8 mouse cellular contexts compared by ENCODE assay signal in the genomic region with DNA sequence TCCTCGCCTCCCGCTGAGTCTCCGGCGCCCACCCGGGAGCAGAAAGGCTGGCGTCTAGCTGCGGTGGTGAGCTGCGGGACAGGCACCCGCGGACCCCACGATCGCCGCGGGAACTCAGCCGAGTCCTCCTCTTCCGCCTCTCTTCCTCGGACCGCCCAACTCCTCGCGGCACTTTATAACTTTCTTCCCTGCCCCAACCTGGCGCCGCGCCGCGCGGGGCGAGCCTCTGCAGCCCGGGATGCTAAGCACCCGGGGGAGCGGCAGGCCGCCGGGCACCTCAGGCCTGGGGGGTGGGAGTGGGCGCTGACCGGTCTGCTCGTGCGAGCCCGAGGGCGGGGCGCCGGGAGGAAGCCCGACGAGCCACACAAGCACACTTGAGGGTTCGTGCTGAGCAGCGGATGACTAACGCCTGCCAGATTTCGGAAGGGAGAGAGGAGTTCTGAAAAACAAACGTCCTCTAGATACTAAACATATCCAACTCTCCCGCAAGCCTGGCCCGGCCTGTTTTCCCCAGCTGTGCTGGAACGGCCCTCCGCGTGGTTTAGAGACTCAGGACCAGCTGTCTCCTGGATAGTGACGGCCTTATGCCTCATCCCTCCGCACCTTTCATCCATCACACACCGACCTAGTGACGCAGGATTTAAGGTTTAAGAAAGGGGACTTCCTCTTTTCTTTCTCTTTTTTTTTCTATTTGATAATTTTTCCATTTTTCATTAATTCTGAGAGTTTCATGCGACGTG. TPM values are rescaled to one million over a fixed set of nuclear protein-coding genes. Genes with fewer than 3 reads are reported as not detected.
DNase-seq lines count a peak whose midpoint lies in the region.

A gene (minus strand): TSS at position 142 of the 740 bp plus-strand sequence.

- peak within 1 kb of the TSS; percentile 97 for H3K27ac ChIP-seq in hindbrain, embryonic 10.5 days

- peaks cover 22% of the 10 kb centered on the region for H3K4me1 ChIP-seq in hindbrain, embryonic 10.5 days (replicated peaks)

- H3K27me3 ChIP-seq in hindbrain, embryonic 10.5 days (ENCODE audit: insufficient read depth, poor library complexity, severe bottlenecking) = peaks cover 10% of the 10 kb centered on the region; the same call in 1 of the 2 replicates

- H3K4me3 ChIP-seq in hindbrain, embryonic 10.5 days = peak within 1 kb of the TSS; percentile 88

- DNase-seq in NIH3T3 (ENCODE audit: low read depth) = peak; percentile 86
- peak; percentile 4 for DNase-seq in cerebellum, adult 9-11 months
- peak; percentile 7 to 17 for DNase-seq in frontal cortex, postnatal 25 days (ENCODE audit: low spot score in 2 of 2)
- peak; percentile 77 for DNase-seq in hindbrain, embryonic 10.5 days (ENCODE audit: low spot score)
- DNase-seq in layer of hippocampus, postnatal 25 days (ENCODE audit: extremely low spot score in 1 of 2, low spot score in 1 of 2) = peak; percentile 19 to 20
- DNase-seq in lung, postnatal 36 days = peak; percentile 75
- DNase-seq in right cerebral cortex, adult 2 months (ENCODE audit: low spot score in 2 of 2) = peak; percentile 57 to 59
- DNase-seq in yolk sac, embryonic 10.5 days (ENCODE audit: low spot score) = peak; percentile 70

- H3K36me3 ChIP-seq in hindbrain, embryonic 10.5 days = peaks cover 7% of the 10 kb centered on the region; the same call in 1 of the 2 replicates

- WGBS in hindbrain, embryonic 10.5 days = 3% methylated on average over 57 of the region's 58 CpGs

- H3K9me3 ChIP-seq in hindbrain, embryonic 10.5 days = no peaks in the 10 kb centered on the region

RNA-seq across cellular contexts. Expression of the gene that starts here (rescaled TPM):
- 10.1 and 12.5 TPM in 2 replicates for polyA plus RNA-seq in hindbrain, embryonic 10.5 days (2016; fragmentation: Nextera tagmentation; extraction: Ambion mirVana)
- total RNA-seq in layer of hippocampus, postnatal 25 days (2021) = 1 to 10 TPM; 2.0 to 2.1 TPM

Comparison
In these comparisons a context has a peak if more than half of its experiments do, and no peak if none do; other contexts are left out.
1. Peak in every context shown above with its lines: DNase-seq, H3K4me3 ChIP-seq and H3K27ac ChIP-seq.
2. DNase-seq: peak in every context shown above with its lines; median percentile 86 in NIH3T3; 77 in hindbrain, embryonic 10.5 days; 75 in lung, postnatal 36 days; 70 in yolk sac, embryonic 10.5 days; 58 in right cerebral cortex, adult 2 months; 20 in layer of hippocampus, postnatal 25 days; 12 in frontal cortex, postnatal 25 days; 4 in cerebellum, adult 9-11 months.